Mouse (Mus musculus): Measurements from ENCODE around the gene Bud31.
"Not testable (repeated sequence)": the region's sequence is repeated elsewhere in the genome, so short reads cannot be mapped to it uniquely, and the experiment has no call there.

Gene Bud31

DNA sequence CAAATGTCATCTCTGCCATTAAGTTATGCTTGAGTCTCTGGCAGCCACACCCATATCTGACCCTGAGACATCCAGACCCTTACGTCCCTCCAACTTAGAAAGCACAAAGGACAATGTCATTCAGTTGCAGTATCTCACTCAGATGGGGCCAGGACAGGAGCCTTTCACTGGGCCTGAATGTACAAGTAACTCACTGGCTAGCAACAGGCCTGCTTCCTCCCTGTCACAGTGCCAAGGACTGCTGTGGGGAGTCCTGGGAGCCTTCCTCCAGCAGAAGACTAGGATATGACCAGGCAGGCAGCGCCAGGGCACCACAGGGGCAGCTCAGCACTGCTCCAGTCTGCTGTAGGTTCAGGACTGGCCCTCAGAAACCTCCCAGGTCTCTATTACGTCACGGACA lies 11.0 kb upstream of the Bud31 start:
- DNase-seq (ENCODE audit: low read depth) = peak; percentile 60

DNA sequence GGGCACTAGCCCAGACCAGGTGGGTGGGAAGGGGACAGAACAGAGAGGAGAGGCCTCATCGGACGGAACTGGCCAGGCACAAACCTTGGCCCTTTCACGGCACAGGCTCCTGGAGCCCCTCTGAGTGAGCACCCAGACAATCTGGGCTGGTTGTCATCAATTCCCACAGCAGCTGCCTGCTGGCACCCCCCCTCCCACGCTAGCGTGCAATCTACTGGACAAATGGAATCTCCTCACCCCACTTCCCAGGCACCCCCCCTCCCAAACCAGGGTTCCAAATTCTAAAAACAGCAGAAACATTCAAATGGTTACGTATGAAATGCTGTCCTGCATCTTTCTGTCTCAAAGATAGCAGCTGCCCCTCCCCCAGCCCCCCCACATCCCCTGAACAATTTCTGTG lies 10.4 kb upstream of the Bud31 start:
- DNase-seq (ENCODE audit: low read depth) = not testable (repeated sequence)

DNA sequence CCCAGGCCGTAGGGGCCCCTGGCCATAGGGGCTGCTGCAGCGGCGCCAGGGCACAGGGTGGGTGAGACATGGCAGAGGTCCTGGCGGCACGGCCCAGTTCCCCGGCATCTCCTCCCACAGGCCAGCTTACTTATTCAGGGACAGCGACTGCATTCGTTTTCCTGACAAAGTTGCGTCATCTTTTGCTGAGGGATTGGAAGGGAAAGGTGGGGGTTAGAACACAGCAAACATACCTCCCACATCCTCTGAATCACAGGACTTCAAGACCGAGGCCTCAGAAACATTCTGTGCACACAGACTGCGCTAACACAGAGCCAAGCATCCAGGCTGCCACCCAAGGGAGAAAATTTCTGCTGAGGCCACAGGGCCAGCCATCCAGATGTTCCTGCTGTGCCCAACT lies 10.0 kb upstream of the Bud31 start:
- DNase-seq (ENCODE audit: low read depth) = peak; percentile 81

DNA sequence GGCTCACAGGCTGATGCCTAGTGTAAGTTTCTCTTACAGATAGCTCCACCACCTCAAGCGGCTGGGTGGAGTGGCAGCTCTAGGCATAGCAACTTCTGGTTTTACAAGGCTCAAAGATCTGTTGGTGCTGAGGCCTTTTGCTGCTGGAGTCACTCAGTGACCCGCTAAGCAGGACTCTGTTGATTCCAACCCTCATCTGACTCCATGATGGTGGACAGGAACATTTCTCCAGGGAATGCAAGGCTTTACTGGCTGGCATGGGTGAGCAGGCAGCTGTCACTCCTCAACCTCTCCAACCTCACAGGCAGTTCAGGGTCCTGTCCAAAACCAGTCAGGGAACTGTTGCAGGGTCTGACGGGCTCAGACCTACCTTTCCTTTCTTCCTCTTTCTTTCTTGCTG lies 9.2 kb upstream of the Bud31 start:
- no peak for DNase-seq (ENCODE audit: low read depth)

DNA sequence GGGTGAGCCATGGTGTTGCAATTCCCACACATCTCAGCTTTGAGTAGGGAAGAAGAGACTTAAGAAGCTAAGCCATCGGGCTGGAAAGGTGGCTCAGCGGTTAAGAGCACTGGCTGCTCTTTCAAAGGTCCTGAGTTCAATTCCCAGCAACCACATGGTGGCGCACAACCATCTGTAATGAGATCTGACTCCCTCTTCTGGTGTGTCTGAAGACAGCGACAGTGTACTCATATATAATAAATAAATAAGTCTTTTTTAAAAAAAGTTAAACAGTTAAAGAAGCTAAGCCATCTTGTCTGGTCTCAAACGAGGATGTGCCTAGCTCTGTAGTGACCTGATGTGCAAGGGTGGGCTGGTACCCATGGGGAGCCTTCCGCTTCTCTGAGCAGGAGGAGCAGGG lies 6.9 kb upstream of the Bud31 start:
- not testable (repeated sequence) for DNase-seq (ENCODE audit: low read depth)

DNA sequence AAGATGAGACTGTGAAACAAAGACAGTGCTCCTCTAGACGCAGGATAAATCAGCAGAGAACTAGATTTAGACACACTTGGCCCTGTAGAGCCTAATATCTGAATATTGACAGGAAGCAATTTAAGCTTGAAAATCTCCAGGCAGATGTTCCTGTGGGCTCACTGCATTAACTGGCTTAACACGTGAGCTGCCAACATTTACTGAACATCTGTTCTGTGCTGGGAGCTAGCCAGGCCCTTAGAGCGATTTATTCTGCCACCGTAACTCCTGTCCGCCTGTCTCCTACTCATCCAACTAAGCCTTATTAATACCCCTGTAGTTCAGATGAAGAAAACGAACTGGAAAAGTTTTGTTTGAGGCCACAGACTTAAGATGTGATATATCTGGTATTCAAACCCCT lies 1.3 kb upstream of the Bud31 start:
- DNase-seq (ENCODE audit: low read depth) = peak; percentile 74

DNA sequence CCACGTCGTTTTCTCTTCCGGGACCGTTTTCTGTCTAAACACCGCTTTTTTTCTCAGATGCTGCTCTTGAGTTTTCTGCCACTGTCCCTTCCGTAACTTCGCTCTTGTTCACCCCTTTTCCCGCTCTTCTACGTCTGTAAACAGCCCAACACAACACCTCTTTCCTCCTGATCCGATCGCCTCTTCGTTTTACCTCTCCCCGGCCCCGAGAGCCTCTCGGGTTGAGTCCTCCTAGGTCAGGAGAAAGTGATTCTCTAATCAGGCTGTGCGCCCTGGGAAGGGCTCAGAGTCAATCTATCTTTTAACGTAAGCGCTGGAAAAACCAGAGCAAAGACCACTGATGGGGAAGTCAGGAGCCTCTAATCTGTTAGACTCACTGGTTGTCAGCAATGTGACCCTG lies 449 bp downstream of the Bud31 start:
- peak; percentile 22 for DNase-seq (ENCODE audit: low read depth)

DNA sequence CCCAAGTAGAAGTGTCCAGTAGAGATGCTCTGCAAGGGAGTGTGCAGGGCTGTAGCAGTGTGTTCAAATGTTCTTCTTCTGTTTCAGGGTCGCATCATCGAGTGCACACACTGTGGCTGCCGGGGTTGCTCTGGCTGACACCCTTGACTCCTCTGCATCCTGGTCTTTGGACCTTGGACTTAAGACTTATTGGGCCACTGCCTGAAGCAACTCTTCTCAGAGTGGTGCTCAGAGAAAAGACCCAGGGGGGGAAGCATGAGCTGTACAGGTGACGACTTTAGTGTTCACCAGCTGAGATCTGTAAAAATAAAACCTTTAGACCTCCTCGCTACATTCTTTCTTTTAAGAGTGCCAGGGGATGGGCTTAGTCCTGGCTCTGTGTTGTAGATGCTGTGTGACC lies 7.6 kb downstream of the Bud31 start:
- DNase-seq (ENCODE audit: low read depth) = no peak

DNA sequence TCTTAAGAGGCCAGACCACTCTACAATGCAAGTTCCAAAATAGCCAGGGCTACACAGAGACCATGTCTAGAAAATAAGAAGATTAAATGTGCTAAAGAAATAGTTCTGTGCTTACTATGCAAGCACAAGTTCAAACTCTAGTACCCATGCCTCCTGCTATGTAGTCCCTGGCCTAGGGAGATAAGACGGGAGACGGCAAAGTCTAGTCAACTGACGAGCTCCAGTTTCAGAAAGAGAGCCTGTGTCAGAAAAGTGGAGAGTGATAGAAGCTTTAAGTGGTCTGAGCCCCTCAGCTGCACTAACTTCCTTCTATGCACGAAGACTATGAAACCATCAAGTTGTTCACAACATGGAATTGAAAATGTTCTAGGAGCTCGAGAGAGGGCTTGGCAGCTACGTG lies 9.1 kb downstream of the Bud31 start:
- DNase-seq (ENCODE audit: low read depth) = no peak

DNA sequence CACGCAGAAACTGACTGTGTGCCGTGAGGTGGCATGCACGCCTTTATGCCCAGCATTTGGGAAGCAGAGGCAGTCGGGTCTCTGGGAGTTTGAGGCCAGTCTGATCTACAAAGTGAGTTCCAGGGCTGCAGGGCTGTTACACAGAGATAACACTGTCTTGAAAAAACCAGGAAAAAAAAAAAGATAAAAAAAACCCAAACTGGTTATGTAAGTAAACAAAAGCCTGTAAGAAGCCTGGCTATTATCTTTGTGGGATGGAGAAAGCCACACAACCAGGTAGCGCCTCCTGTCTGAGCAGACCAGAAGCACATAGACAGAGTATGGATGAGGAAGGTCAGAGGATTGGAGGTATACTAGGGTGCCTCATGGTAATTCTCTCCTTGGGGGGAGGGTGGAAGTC lies 12.5 kb downstream of the Bud31 start:
- DNase-seq (ENCODE audit: low read depth) = no peak

DNA sequence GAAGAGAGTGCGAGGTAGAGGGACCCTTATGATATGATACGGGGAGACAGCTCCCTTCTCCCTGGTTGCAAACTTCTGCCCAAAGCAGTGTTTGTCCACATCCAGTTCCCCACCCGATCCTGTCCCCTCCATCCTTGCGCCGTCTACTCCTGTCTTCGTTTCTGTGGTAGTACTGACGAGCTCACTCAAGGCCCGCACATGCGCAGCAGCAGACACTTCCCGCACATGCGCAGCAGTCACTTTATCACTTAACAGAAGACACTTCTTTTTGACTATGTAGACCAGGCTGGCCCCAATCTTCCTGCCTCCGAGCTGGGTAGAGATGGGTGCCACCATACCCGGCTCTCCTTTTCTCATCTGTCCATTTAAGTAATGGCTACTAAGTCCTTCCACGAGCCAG lies 21.2 kb downstream of the Bud31 start:
- no peak for DNase-seq (ENCODE audit: low read depth)

DNA sequence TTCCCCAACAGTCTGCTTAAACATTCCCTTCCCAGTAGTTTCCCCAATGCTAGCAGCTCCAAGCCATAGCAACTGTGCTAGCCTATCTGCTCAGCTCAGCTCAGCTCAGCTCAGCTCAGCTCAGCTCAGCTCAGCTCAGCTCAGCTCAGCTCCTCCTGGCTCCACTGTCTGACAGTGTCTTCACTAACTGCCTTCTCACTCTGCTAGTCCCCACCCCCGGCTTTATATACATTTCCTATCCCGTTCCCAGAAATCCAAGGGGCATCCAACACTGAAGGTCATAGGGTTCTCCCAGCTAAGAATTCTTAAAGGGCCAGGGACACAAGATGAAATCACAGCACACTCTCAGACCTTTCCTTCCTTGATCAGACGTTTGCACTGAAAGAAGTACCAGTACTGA lies 24.5 kb downstream of the Bud31 start:
- DNase-seq (ENCODE audit: low read depth) = no peak

DNA sequence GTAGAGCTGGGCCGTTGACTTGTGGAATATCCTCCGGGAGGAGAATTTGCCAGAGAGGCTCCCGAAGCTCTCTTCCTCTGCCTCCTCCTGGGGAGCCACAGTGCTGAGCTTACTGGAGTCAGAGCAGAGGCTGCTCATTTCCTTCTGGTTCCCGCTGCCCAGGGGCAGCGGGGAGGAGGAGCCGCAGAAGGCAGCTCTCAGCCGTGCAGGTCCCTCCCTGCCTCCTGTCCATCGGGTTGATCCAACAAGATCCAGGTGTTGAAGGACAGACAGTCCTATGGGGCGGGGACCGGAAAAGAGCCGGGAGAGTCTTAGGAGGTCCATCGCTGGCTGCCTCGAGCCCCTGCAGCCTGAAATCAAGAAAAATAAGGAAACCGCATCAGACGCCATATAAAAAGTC lies 25.0 kb downstream of the Bud31 start:
- DNase-seq (ENCODE audit: low read depth) = no peak

DNA sequence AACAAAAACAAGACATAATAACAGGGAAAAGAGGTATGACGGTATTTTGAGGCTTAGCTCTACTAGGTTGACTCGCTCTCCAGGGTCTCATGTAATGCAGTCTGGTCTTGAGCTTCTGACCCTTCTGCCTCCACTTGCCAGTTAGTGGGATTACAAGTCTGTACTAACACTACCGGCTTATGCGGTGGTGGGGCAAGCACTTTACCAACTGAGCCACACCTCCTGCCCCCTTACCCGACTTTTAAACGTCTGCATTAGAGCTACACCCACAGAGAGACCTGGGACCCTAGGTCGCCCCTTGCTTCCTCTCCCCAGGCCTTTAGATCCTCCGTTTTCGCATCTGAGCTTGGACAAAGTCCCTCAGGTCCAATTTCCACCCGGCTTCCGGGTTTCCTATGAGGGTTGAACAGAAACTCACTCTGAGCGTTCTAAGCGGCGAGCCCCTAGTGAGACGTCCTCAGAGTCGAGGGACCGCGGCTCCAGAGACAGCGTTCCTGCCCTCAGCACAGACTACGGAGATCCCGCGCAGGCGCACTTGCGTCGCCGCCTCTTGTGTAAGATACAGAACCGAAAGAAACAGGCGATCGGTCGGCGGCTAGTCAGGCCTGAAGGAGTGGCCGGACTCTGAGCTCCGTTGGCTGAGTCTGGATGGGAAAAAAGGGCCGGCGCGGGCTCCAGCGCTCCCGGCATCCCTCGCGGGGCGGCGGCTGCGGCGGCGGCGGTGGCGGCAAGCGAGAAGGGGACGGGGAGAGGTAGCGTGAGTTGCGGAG lies 26.6 kb downstream of the Bud31 start, which contains the start of the genes Ptcd1 and Cpsf4:
Ptcd1 (minus strand) TSS at position 573 of the 770 bp plus-strand sequence.
Cpsf4 (plus strand) TSS at position 678 of the 770 bp plus-strand sequence.
- DNase-seq (ENCODE audit: low read depth) = peak; percentile 99

DNA sequence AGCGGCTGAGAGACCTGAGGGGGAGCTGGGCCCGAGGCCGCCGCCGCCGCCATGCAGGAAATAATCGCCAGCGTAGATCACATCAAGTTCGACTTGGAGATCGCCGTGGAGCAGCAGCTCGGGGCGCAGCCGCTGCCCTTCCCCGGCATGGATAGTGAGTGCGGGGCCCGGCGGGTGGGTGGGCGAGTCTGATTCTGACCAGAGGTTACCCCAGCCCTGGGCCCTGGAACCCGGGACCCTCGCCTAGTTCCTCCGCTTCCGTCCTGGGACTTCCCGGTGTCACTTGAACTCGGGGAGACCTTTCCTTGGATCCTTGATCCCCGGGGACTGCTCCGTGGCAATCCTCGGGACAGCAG lies 27.1 kb downstream of the Bud31 start:
- DNase-seq (ENCODE audit: low read depth) = no peak

DNA sequence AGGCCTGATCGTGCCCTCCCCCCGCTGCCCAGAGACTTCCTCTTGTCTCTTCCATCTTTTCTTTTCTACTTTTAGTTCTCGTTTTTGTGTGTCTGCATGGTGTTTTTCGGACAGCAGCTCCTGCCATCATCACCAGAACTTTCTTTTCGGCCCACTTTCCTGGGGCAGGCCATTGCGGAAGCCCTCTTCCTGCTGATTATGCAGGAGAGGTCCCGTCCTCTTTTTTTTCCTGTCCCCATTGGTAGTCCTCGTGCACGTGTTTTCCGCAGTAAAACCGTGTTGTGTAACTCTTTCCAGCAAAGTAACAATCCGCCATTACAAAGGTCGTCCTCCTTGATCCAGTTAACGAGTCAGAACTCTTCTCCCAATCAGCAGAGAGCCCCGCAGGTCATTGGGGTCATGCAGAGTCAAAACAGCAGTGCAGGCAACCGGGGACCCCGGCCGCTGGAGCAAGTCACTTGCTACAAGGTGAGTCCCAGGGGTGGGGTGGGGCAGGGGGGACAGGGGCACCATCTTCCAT lies 38.4 kb downstream of the Bud31 start:
- DNase-seq (ENCODE audit: low read depth) = no peak

DNA sequence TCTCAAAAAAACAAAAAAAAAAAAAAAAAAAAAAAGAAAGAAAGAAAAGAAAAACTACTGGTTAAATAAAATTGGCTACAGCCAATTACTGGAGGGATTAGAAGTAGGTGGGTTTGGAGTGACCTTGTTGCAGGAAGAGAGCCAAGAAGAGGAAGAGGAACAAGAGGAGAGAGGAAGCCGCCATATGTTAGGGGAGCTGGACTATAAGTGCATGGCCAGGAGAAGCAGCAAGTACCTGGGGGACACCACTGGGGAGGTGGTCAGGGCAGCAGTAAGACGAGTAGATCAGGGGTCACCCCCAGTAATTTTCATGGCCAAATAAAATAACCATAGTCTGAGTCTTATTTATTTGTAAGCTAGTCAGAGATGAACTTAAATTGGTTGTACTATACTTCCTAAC lies 45.1 kb downstream of the Bud31 start:
- no peak for DNase-seq (ENCODE audit: low read depth)

DNA sequence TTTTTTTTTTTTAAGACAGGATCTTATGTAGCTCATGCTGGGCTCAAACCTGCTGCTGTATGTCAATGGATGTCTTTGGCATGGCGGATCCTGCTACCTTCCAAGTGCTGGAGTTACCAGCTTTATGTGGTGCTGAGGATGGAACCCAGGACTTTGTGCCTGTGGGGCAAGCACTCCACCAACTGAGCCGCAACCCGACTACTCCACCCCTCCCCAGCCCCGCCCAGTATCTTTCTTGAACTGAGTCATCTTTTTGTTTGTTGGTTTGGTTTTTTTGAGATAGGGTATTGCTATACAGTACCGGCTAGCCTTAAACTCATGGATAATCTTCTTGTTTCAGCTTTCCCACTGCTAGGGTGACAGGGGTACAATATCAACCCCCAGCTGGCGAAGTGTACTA lies 49.3 kb downstream of the Bud31 start:
- DNase-seq (ENCODE audit: low read depth) = no peak

DNA sequence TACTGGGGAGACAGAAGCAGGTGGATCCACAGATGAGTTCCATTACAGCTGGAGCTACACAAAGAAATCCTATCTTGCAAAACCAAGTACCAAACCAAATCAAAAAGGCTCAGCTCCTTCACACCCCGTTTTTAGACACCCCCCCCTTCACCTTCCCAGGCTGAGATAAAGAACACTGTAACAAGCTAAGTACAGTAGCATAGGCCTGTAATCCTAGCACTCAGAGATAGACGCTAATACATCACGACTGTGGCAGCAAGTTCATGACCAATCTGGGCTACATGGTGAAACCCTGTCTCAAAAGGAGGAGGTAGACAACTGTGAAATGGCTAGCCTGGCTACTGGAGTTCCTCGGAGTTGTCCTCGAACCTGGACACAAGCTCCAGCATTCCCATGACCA lies 50.2 kb downstream of the Bud31 start:
- DNase-seq (ENCODE audit: low read depth) = no peak

DNA sequence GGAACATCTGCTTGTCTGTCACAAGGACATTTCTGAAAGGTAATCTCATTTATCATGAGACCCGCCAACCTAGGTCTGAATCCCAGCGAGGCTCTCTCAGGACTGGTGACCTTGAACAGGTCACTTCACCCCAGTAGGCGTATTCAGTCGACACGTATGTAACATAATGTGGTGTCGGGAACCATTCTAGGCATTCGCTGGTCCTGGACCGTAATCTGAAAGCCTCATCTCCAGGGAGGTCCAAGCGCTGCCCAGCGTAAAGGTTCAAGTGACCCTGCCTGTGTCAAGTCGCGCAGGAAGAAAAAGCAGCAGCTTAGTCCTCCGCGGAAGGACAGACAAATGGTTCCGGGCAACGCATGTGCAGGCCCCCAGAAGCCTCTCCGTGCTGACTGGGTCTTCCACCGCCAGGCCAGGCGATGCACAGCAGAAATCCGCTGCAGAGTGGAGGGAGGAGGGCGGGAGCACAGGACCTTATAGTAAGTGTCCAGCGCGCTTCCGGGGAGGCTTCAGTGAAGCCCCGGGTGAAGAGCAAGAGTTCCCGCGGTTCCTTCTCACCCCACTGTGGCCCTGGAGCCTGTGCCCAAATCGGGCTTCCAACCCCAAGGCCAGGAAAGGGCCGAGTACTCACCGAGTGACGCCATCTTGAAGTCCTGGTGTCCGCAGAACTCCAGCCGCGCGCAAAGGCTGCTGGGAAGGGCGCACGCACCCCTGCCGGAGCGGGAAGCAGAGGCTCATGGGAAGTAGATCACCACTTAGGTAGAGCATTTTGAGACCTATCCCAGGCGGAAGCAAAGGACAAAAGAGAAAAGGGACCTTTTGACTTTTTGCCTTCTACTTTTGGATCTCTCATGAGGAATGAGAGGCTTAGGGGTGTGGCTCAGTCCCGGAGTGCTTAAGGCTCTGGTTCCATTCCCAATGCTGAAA lies 51.0 kb downstream of the Bud31 start:
- DNase-seq (ENCODE audit: low read depth) = peak; percentile 94

DNA sequence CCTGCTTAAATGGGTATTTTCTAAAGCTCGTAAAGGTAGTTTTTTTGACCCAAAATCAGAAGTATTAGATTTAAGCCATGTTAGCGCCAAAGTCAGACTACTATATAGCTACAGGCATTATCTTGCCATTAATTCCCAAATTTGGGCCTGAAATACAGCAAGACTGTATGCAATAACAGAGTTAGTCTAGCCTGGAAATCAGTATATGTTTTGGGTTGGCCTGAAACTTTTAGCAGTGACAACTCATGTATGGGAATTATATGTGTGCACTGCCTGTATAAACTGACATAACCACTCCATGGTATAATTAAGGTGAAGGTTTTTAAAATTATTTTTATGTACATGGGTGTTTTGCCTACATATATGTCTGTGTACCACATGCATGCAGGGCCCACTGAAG lies 51.8 kb downstream of the Bud31 start, which contains the start of gene Atp5j2:
Atp5j2 (minus strand) TSS at position 101 of the 400 bp plus-strand sequence.
- DNase-seq (ENCODE audit: low read depth) = no peak

Measured in NIH3T3 (cell line).